Mouse (Mus musculus) heart, embryonic 14.5 days (tissue): ENCODE measurements around the gene Il17rd. TPM values are rescaled to one million over a fixed set of nuclear protein-coding genes. Genes with fewer than 3 reads are reported as not detected.

Source experiments
- ATAC-seq: fragments of 200-750 bp; cut with Nextera tagmentation; 2 replicates; pipeline ENCODE4 v1.8.0; 2017; ENCODE audit warnings: low read depth, moderate TSS enrichment; ENCODE audit not compliant: insufficient number of reproducible peaks, insufficient read depth, low FRiP score
- H3K27ac ChIP-seq, 2 experiments: fragments of 200-500 bp in 1 of 2; fragments of 300-500 bp in 1 of 2; sonication (generic) in 1 of 2; replicated peaks in 1 of 2; 2 replicates each; pipeline ENCODE4 v1.5.1; 2012 to 2014; ENCODE audit warnings: low read depth in 2 of 2, low read length in 2 of 2, control low read depth in 1 of 2, mild to moderate bottlenecking in 1 of 2, mixed read lengths in 1 of 2; ENCODE audit not compliant: control insufficient read depth in 1 of 2, insufficient read depth in 1 of 2
- H3K27me3 ChIP-seq: fragments of 300-500 bp; sonication (generic); 2 replicates; pipeline ENCODE4 v1.6.1; 2014; ENCODE audit warnings: mild to moderate bottlenecking, low read length, control low read depth; ENCODE audit not compliant: control insufficient read depth, insufficient read depth
- H3K36me3 ChIP-seq: fragments of 300-500 bp; sonication (generic); 2 replicates; pipeline ENCODE4 v1.6.1; 2014; ENCODE audit warnings: mild to moderate bottlenecking, control low read depth, low read length, mixed read lengths; ENCODE audit not compliant: control insufficient read depth, insufficient read depth
- H3K4me1 ChIP-seq, 2 experiments: fragments of 200-500 bp in 1 of 2; fragments of 300-500 bp in 1 of 2; sonication (generic) in 1 of 2; 2 replicates each; pipeline ENCODE4 v1.6.1; 2012 to 2014; ENCODE audit warnings: low read length in 2 of 2, control low read depth in 1 of 2, mixed read lengths in 1 of 2; ENCODE audit not compliant: control insufficient read depth in 2 of 2, insufficient read depth in 2 of 2
- H3K4me2 ChIP-seq: fragments of 300-500 bp; sonication (generic); 2 replicates; pipeline ENCODE4 v1.6.1; 2014; ENCODE audit warnings: mild to moderate bottlenecking, low read length
- H3K4me3 ChIP-seq, 2 experiments: fragments of 200-500 bp in 1 of 2; fragments of 300-500 bp in 1 of 2; sonication (generic) in 1 of 2; 2 replicates each; pipeline ENCODE4 v1.5.1; 2012 to 2014; ENCODE audit warnings: low read length in 2 of 2, mild to moderate bottlenecking in 2 of 2, control low read depth in 1 of 2, low read depth in 1 of 2, moderate library complexity in 1 of 2; ENCODE audit not compliant: control insufficient read depth in 1 of 2, insufficient read depth in 1 of 2
- H3K9ac ChIP-seq: fragments of 300-500 bp; sonication (generic); 2 replicates; pipeline ENCODE4 v1.6.1; 2014; ENCODE audit warnings: mild to moderate bottlenecking, low read length
- H3K9me3 ChIP-seq: fragments of 300-500 bp; sonication (generic); 2 replicates; pipeline ENCODE4 v1.6.1; 2016; ENCODE audit warnings: low read length, control low read depth; ENCODE audit not compliant: control insufficient read depth
- WGBS: fragments of 180-500 bp; shearing (Covaris S2); extraction: QIAGEN DNeasy Blood & Tissue Kit; methylation state at CpG from one replicate; pipeline ENCODE4 v1.1.7; 2014; 5-methylcytosine and 5-hydroxymethylcytosine counted together
- polyA plus RNA-seq: library from polyadenylated mRNA; unstranded; fragments of >200 nt; fragmentation: Nextera tagmentation; extraction: Ambion mirVana; gene quantifications from 2 replicates; pipeline ENCODE4 v1.2.1, GENCODE M21; 2014

Gene Il17rd
- polyA plus RNA-seq, 1 experiment from 2014 or later: 1.5 TPM

- Histone ChIP-seq H3K27ac (peak overlapping the region; percentile 63 to 68), H3K9ac (no peak overlapping the region), H3K4me1 (peaks cover 40 to 52% of the 10 kb centered on the region in 2 experiments), H3K9me3 (no peaks in the 10 kb centered on the region), H3K27me3 (no peaks in the 10 kb centered on the region), H3K4me3 (no peak overlapping the region), H3K36me3 (no peaks in the 10 kb centered on the region), H3K4me2 (no peak overlapping the region)
- ATAC-seq: no peak
- 33% methylated on average over 6 of the region's 6 CpGs for WGBS
Measured at GRCm38 (mm10) chr14:27150011-27150640, 111.4 kb downstream of the Il17rd start.

DNA sequence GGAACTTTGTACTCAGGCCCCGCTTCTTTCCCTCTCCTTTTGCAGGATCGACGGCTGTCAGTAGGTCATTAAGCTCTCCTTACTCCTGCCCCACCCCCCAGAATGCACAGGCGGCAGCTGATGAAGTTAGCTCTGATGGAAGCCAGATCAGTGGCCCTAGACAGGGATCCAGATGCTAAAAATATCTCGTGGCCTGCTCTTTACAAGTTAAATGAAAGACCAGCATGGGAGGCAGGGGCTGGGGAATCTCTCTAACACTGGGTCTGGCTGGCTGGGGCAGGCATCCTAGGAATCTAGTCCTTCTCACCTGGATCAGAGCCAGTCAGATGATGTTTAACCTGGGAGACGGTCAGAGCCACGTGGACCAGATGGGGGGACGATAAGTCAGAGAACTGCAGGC is 112.7 kb downstream of the Il17rd start:
- Histone ChIP-seq H3K4me1 (peaks cover 33 to 48% of the 10 kb centered on the region in 2 experiments), H3K9ac (no peak overlapping the region), H3K9me3 (no peaks in the 10 kb centered on the region), H3K36me3 (no peaks in the 10 kb centered on the region), H3K27ac (peak overlapping the region; percentile 91 to 94), H3K4me3 (no peak overlapping the region), H3K4me2 (peak overlapping the region; percentile 19; the same call in 1 of the 2 replicates), H3K27me3 (no peaks in the 10 kb centered on the region)
- WGBS: 14% methylated on average over 8 of the region's 8 CpGs
- peak; percentile 86 for ATAC-seq

- Histone ChIP-seq H3K4me1 (peaks cover 30 to 46% of the 10 kb centered on the region in 2 experiments), H3K9me3 (no peaks in the 10 kb centered on the region), H3K27me3 (no peaks in the 10 kb centered on the region), H3K9ac (no peak overlapping the region), H3K36me3 (no peaks in the 10 kb centered on the region), H3K4me3 (no peak overlapping the region), H3K27ac (no peak overlapping the region), H3K4me2 (no peak overlapping the region)
- no peak for ATAC-seq
- WGBS: 67% methylated on average over 6 of the region's 6 CpGs
Measured at GRCm38 (mm10) chr14:27155088-27155487, 116.3 kb downstream of the Il17rd start.

- no peak overlapping the region for H3K4me3 ChIP-seq
- ATAC-seq: no peak
- 56% methylated on average over 6 of the region's 6 CpGs for WGBS
- H3K4me1 ChIP-seq: peaks cover 23 to 36% of the 10 kb centered on the region in 2 experiments
- no peaks in the 10 kb centered on the region for H3K9me3 ChIP-seq
- no peak overlapping the region for H3K4me2 ChIP-seq
- no peak overlapping the region for H3K9ac ChIP-seq
- no peak overlapping the region for H3K27ac ChIP-seq
- H3K36me3 ChIP-seq: no peaks in the 10 kb centered on the region
- H3K27me3 ChIP-seq: no peaks in the 10 kb centered on the region
Measured at GRCm38 (mm10) chr14:27156032-27156431, 117.3 kb downstream of the Il17rd start.

Other genes starting within 250 kb of the Il17rd start
- 1.5 and 1.8 TPM in 2 replicates for gene Asb14, start 144.4 kb upstream of the Il17rd start, polyA plus RNA-seq
- 33.3 and 39.0 TPM in 2 replicates for gene Appl1, start 67.7 kb upstream of the Il17rd start, polyA plus RNA-seq
- 0.19 and 0.28 TPM in 2 replicates for gene Hesx1, start 44.5 kb upstream of the Il17rd start, polyA plus RNA-seq
- gene Arhgef3, start 76.0 kb downstream of the Il17rd start, polyA plus RNA-seq: 14.7 and 15.4 TPM in 2 replicates